Mouse (Mus musculus): Measurements from ENCODE around the gene Fxr1.
"Not testable (repeated sequence)": the region's sequence is repeated elsewhere in the genome, so short reads cannot be mapped to it uniquely, and the experiment has no call there.

The Fxr1 gene

GRCm38 (mm10) chr3:34021259-34021828, 1.6 kb downstream of the Fxr1 start:
- H3K27me3 ChIP-seq (ENCODE audit: control insufficient read depth, insufficient read depth, low read length, poor library complexity, severe bottlenecking), result no peaks in the 10 kb centered on the region
- no peak for DNase-seq (ENCODE audit: low read depth, low spot score)

GRCm38 (mm10) chr3:34028935-34029334, 9.2 kb downstream of the Fxr1 start:
- no peaks in the 10 kb centered on the region; the same call in 1 of the 2 replicates for H3K36me3 ChIP-seq (ENCODE audit: control insufficient read depth, insufficient read depth, low read length, poor library complexity, severe bottlenecking)
- no peak for DNase-seq (ENCODE audit: low read depth, low spot score)
- no peaks in the 10 kb centered on the region for H3K27me3 ChIP-seq (ENCODE audit: control insufficient read depth, insufficient read depth, low read length, poor library complexity, severe bottlenecking)

More at GRCm38 (mm10) chr3:34021259-34021828, 1.6 kb downstream of the Fxr1 start:
- H3K36me3 ChIP-seq (ENCODE audit: control insufficient read depth, insufficient read depth, low read length, poor library complexity, severe bottlenecking), result no peaks in the 10 kb centered on the region; the same call in 1 of the 2 replicates

- no peak for DNase-seq (ENCODE audit: low read depth, low spot score)
- Histone ChIP-seq H3K36me3 (ENCODE audit: control insufficient read depth, insufficient read depth, low read length, poor library complexity, severe bottlenecking) (no peaks in the 10 kb centered on the region; the same call in 1 of the 2 replicates), H3K27me3 (ENCODE audit: control insufficient read depth, insufficient read depth, low read length, poor library complexity, severe bottlenecking) (no peaks in the 10 kb centered on the region)
These were observed 10.9 kb downstream of the Fxr1 start for GRCm38 (mm10) chr3:34030601-34031000.

- peak; percentile 37 for DNase-seq (ENCODE audit: low read depth, low spot score)
- no peaks in the 10 kb centered on the region; the same call in 1 of the 2 replicates for H3K36me3 ChIP-seq (ENCODE audit: control insufficient read depth, insufficient read depth, low read length, poor library complexity, severe bottlenecking)
These were observed 14.1 kb downstream of the Fxr1 start for GRCm38 (mm10) chr3:34033720-34034364.

GRCm38 (mm10) chr3:34034803-34035202, 15.1 kb downstream of the Fxr1 start:
- H3K27me3 ChIP-seq (ENCODE audit: control insufficient read depth, insufficient read depth, low read length, poor library complexity, severe bottlenecking), result no peaks in the 10 kb centered on the region
- DNase-seq (ENCODE audit: low read depth, low spot score), result peak; percentile 13

More at GRCm38 (mm10) chr3:34033720-34034364, 14.1 kb downstream of the Fxr1 start:
- no peaks in the 10 kb centered on the region for H3K27me3 ChIP-seq (ENCODE audit: control insufficient read depth, insufficient read depth, low read length, poor library complexity, severe bottlenecking)

GRCm38 (mm10) chr3:34035706-34036105, 16.0 kb downstream of the Fxr1 start:
- no peak for DNase-seq (ENCODE audit: low read depth, low spot score)
- Histone ChIP-seq H3K36me3 (ENCODE audit: control insufficient read depth, insufficient read depth, low read length, poor library complexity, severe bottlenecking) (no peaks in the 10 kb centered on the region; the same call in 1 of the 2 replicates), H3K27me3 (ENCODE audit: control insufficient read depth, insufficient read depth, low read length, poor library complexity, severe bottlenecking) (no peaks in the 10 kb centered on the region)

More at GRCm38 (mm10) chr3:34034803-34035202, 15.1 kb downstream of the Fxr1 start:
- H3K36me3 ChIP-seq (ENCODE audit: control insufficient read depth, insufficient read depth, low read length, poor library complexity, severe bottlenecking), result no peaks in the 10 kb centered on the region; the same call in 1 of the 2 replicates

GRCm38 (mm10) chr3:34041990-34042389, 22.2 kb downstream of the Fxr1 start:
- no peak for DNase-seq (ENCODE audit: low read depth, low spot score)
- no peaks in the 10 kb centered on the region for H3K27me3 ChIP-seq (ENCODE audit: control insufficient read depth, insufficient read depth, low read length, poor library complexity, severe bottlenecking)
- H3K36me3 ChIP-seq (ENCODE audit: control insufficient read depth, insufficient read depth, low read length, poor library complexity, severe bottlenecking), result peaks cover 5% of the 10 kb centered on the region

GRCm38 (mm10) chr3:34062352-34062751, 42.6 kb downstream of the Fxr1 start:
- peaks cover 3% of the 10 kb centered on the region for H3K36me3 ChIP-seq (ENCODE audit: control insufficient read depth, insufficient read depth, low read length, poor library complexity, severe bottlenecking)
- no peak for DNase-seq (ENCODE audit: low read depth, low spot score)
- H3K27me3 ChIP-seq (ENCODE audit: control insufficient read depth, insufficient read depth, low read length, poor library complexity, severe bottlenecking), result no peaks in the 10 kb centered on the region

- H3K27me3 ChIP-seq (ENCODE audit: control insufficient read depth, insufficient read depth, low read length, poor library complexity, severe bottlenecking); H3K36me3 ChIP-seq (ENCODE audit: control insufficient read depth, insufficient read depth, low read length, poor library complexity, severe bottlenecking); DNase-seq (ENCODE audit: low read depth, low spot score): not testable (repeated sequence)
These were observed 49.2 kb downstream of the Fxr1 start for GRCm38 (mm10) chr3:34068943-34069342.

GRCm38 (mm10) chr3:34072726-34073125, 53.0 kb downstream of the Fxr1 start:
- DNase-seq (ENCODE audit: low read depth, low spot score), result no peak
- Histone ChIP-seq H3K27me3 (ENCODE audit: control insufficient read depth, insufficient read depth, low read length, poor library complexity, severe bottlenecking) (no peaks in the 10 kb centered on the region; the same call in 1 of the 2 replicates), H3K36me3 (ENCODE audit: control insufficient read depth, insufficient read depth, low read length, poor library complexity, severe bottlenecking) (peaks cover 4% of the 10 kb centered on the region; the same call in 1 of the 2 replicates)

- H3K27me3 ChIP-seq (ENCODE audit: control insufficient read depth, insufficient read depth, low read length, poor library complexity, severe bottlenecking), result no peaks in the 10 kb centered on the region; the same call in 1 of the 2 replicates
- peaks cover 4% of the 10 kb centered on the region; the same call in 1 of the 2 replicates for H3K36me3 ChIP-seq (ENCODE audit: control insufficient read depth, insufficient read depth, low read length, poor library complexity, severe bottlenecking)
- DNase-seq (ENCODE audit: low read depth, low spot score), result no peak
These were observed 56.5 kb downstream of the Fxr1 start for GRCm38 (mm10) chr3:34076058-34076759.

- Histone ChIP-seq H3K36me3 (ENCODE audit: control insufficient read depth, insufficient read depth, low read length, poor library complexity, severe bottlenecking) (no peaks in the 10 kb centered on the region), H3K27me3 (ENCODE audit: control insufficient read depth, insufficient read depth, low read length, poor library complexity, severe bottlenecking) (no peaks in the 10 kb centered on the region)
- peak; percentile 91 for DNase-seq (ENCODE audit: low read depth, low spot score)
These were observed 61.3 kb downstream of the Fxr1 start, which contains the start of gene Dnajc19 for GRCm38 (mm10) chr3:34080900-34081662. Dnajc19 (minus strand) TSS chr3:34081321.

- no peaks in the 10 kb centered on the region for H3K27me3 ChIP-seq (ENCODE audit: control insufficient read depth, insufficient read depth, low read length, poor library complexity, severe bottlenecking)
- H3K36me3 ChIP-seq (ENCODE audit: control insufficient read depth, insufficient read depth, low read length, poor library complexity, severe bottlenecking), result no peaks in the 10 kb centered on the region
- DNase-seq (ENCODE audit: low read depth, low spot score), result no peak
These were observed 62.2 kb downstream of the Fxr1 start for GRCm38 (mm10) chr3:34081929-34082328.

GRCm38 (mm10) chr3:34083655-34084054, 63.9 kb downstream of the Fxr1 start:
- H3K27me3 ChIP-seq (ENCODE audit: control insufficient read depth, insufficient read depth, low read length, poor library complexity, severe bottlenecking), result no peaks in the 10 kb centered on the region
- H3K36me3 ChIP-seq (ENCODE audit: control insufficient read depth, insufficient read depth, low read length, poor library complexity, severe bottlenecking), result no peaks in the 10 kb centered on the region
- DNase-seq (ENCODE audit: low read depth, low spot score), result no peak

All from splenic B cell, adult 2 months (primary cell).